Mouse (Mus musculus) gastrocnemius, adult 2 months (tissue): Measurements from ENCODE around the gene Fam151a. TPM values are rescaled to one million over a fixed set of nuclear protein-coding genes. Genes with fewer than 3 reads are reported as not detected.
"Not testable (repeated sequence)": the region's sequence is repeated elsewhere in the genome, so short reads cannot be mapped to it uniquely, and the experiment has no call there.

ENCODE experiments used
- DNase-seq: peaks from one replicate; pipeline ENCODE4 v3.0.0; 2022
- H3K27ac ChIP-seq: fragments of 200-600 bp; 2 replicates; pipeline ENCODE4 v1.8.1; 2022; ENCODE audit warnings: mild to moderate bottlenecking
- H3K4me3 ChIP-seq: fragments of 200-600 bp; 2 replicates; pipeline ENCODE4 v1.8.1; 2022; ENCODE audit warnings: mild to moderate bottlenecking, moderate library complexity
- CTCF ChIP-seq: fragments of 200-600 bp; IDR thresholded peaks from 2 replicates; pipeline ENCODE4 v1.8.1; 2022; ENCODE audit warnings: antibody characterized with exemption, mild to moderate bottlenecking, moderate library complexity
- intact Hi-C: fragments of 180-260 bp; cut with DNase I; formaldehyde crosslinking; loops from one replicate; pipeline ENCODE4 v1.15.1; 2025
- total RNA-seq, 2 experiments: library from RNA; stranded (reverse); gene quantifications; 2 replicates each; pipeline ENCODE4 v1.2.3; 2021

Fam151a gene
- total RNA-seq, 2 experiments from 2014 or later: not detected

GRCm38 (mm10) chr4:106784806-106785205, 51.1 kb downstream of the Fam151a start:
- TF ChIP-seq CTCF: no peak
- peak overlapping the region; percentile 65; the same call in 1 of the 2 replicates for H3K27ac ChIP-seq
- no peak for DNase-seq
- H3K4me3 ChIP-seq: no peak overlapping the region
- intact Hi-C loops: no loop called here

GRCm38 (mm10) chr4:106785345-106785744, 51.7 kb downstream of the Fam151a start:
- Histone ChIP-seq H3K27ac (peak overlapping the region; percentile 72; the same call in 1 of the 2 replicates), H3K4me3 (no peak overlapping the region)
- no peak for DNase-seq
- no peak for TF ChIP-seq CTCF
- intact Hi-C loops: no loop called here

- DNase-seq: peak; percentile 50
These were observed 52.3 kb downstream of the Fam151a start for GRCm38 (mm10) chr4:106785753-106786540.

GRCm38 (mm10) chr4:106787830-106788229, 54.1 kb downstream of the Fam151a start:
- intact Hi-C loops: no loop called here
- peak; percentile 43 for DNase-seq
- no peak for TF ChIP-seq CTCF
- peak overlapping the region; percentile 4; the same call in 1 of the 2 replicates for H3K27ac ChIP-seq
- no peak overlapping the region for H3K4me3 ChIP-seq

More at GRCm38 (mm10) chr4:106785753-106786540, 52.3 kb downstream of the Fam151a start:
- intact Hi-C loops: no loop called here
- Histone ChIP-seq H3K27ac (peak overlapping the region; percentile 72), H3K4me3 (no peak overlapping the region)
- TF ChIP-seq CTCF: no peak

- TF ChIP-seq CTCF: no peak
- intact Hi-C loops: no loop called here
- Histone ChIP-seq H3K27ac (no peak overlapping the region), H3K4me3 (no peak overlapping the region)
- DNase-seq: no peak
These were observed 54.9 kb downstream of the Fam151a start for GRCm38 (mm10) chr4:106788627-106789026.

- Histone ChIP-seq H3K4me3 (no peak overlapping the region), H3K27ac (no peak overlapping the region)
- no peak for TF ChIP-seq CTCF
- DNase-seq: no peak
- intact Hi-C loops: no loop called here
These were observed 56.0 kb downstream of the Fam151a start for GRCm38 (mm10) chr4:106789705-106790104.

- DNase-seq, H3K27ac ChIP-seq, H3K4me3 ChIP-seq, intact Hi-C loops: not testable (repeated sequence)
These were observed 56.5 kb downstream of the Fam151a start for GRCm38 (mm10) chr4:106790218-106790617.

GRCm38 (mm10) chr4:106790938-106791337, 57.2 kb downstream of the Fam151a start:
- intact Hi-C loops: no loop called here
- TF ChIP-seq CTCF: no peak
- H3K27ac ChIP-seq: peak overlapping the region; percentile 31; the same call in 1 of the 2 replicates
- H3K4me3 ChIP-seq: no peak overlapping the region
- no peak for DNase-seq

- no peak for DNase-seq
- no peak overlapping the region for H3K4me3 ChIP-seq
- no peak overlapping the region for H3K27ac ChIP-seq
- TF ChIP-seq CTCF: no peak
- intact Hi-C loops: no loop called here
These were observed 58.6 kb downstream of the Fam151a start for GRCm38 (mm10) chr4:106792276-106792675.

- DNase-seq, intact Hi-C loops, H3K4me3 ChIP-seq, H3K27ac ChIP-seq: not testable (repeated sequence)
These were observed 60.1 kb downstream of the Fam151a start for GRCm38 (mm10) chr4:106793826-106794225.

- no peak for DNase-seq
- no peak overlapping the region for H3K27ac ChIP-seq
- no peak for TF ChIP-seq CTCF
- H3K4me3 ChIP-seq: no peak overlapping the region
- intact Hi-C loops: no loop called here
These were observed 60.6 kb downstream of the Fam151a start for GRCm38 (mm10) chr4:106794247-106794646.

GRCm38 (mm10) chr4:106795289-106795688, 61.6 kb downstream of the Fam151a start:
- no peak overlapping the region for H3K4me3 ChIP-seq
- no peak for TF ChIP-seq CTCF
- intact Hi-C loops: no loop called here
- H3K27ac ChIP-seq: no peak overlapping the region
- DNase-seq: no peak

Other genes with a start within 250 kb of the Fam151a start
- gene Bsnd, start 241.6 kb upstream of the Fam151a start, total RNA-seq: not detected
- gene Dhcr24, start 172.9 kb upstream of the Fam151a start, total RNA-seq: 1 to 10 TPM; 1.5 to 4.7 TPM
- gene Lexm, start 116.6 kb upstream of the Fam151a start, total RNA-seq: not detected
- gene Ttc22, start 111.5 kb upstream of the Fam151a start, total RNA-seq: not detected
- 1 to 10 TPM; 2.5 to 3.8 TPM for gene Pars2, start 82.8 kb upstream of the Fam151a start, total RNA-seq
- gene Ttc4, start 54.9 kb upstream of the Fam151a start, total RNA-seq: 10 to 100 TPM; 24.3 to 34.7 TPM
- gene Mroh7, start 3.0 kb upstream of the Fam151a start, total RNA-seq: under 1 TPM; 0.08 to 0.64 TPM
- 10 to 100 TPM in 1 of 2 experiments, 1 to 10 TPM in 1; 7.1 to 17.3 TPM for gene Acot11, start 71.1 kb downstream of the Fam151a start, total RNA-seq
- gene Ssbp3, start 176.8 kb downstream of the Fam151a start, total RNA-seq: 10 to 100 TPM; 23.7 to 30.0 TPM